Comparison of ENCODE assay signal across 17 mouse cellular contexts in the genomic region with DNA sequence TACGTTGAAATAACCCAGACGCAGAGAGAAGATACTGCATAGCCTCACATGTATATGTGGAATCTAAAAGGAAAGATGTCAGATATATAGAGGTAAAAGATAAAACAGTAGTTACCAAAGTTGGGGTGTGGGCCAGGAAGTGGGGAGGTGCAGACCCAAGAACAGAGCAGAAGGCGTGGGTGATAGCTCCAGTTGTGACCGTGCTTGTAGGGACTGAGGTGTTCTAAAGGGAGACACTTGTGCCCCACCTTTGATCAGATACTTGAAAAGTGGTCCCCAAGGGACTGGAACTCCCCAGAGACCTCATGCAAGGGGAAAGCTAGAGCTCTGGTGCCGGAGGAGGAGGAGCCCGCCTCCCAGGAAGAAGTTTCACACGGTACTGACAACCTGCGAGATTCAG. TPM values are rescaled to one million over a fixed set of nuclear protein-coding genes. Genes with fewer than 3 reads are reported as not detected.
"Had no signal": no experiment of that assay in that cellular context is flagged by ENCODE, and none has a peak within 500 bp of the region (broad histone marks: within the 10 kb centered on the region; RNA-seq: fewer than 3 reads in every experiment).

No protein-coding gene starts in this region.

- H3K4me3 ChIP-seq: kidney, embryonic 15.5 days; limb, embryonic 15.5 days; liver, embryonic 13.5 days; lung, embryonic 15.5 days; megakaryocyte, embryonic 14.5 days; midbrain, embryonic 12.5 days had no signal

- H3K4me1 ChIP-seq: liver, embryonic 13.5 days; lung, embryonic 15.5 days; midbrain, embryonic 12.5 days had no signal

- H3K36me3 ChIP-seq: kidney, embryonic 15.5 days; limb, embryonic 15.5 days; liver, embryonic 13.5 days; lung, embryonic 15.5 days; midbrain, embryonic 12.5 days had no signal

- H3K27me3 ChIP-seq: kidney, embryonic 15.5 days; limb, embryonic 15.5 days; lung, embryonic 15.5 days had no signal

- H3K27ac ChIP-seq: kidney, embryonic 15.5 days; limb, embryonic 15.5 days; liver, embryonic 13.5 days; lung, embryonic 15.5 days; macrophage; midbrain, embryonic 12.5 days; stomach, postnatal 0 days had no signal

- ATAC-seq: intestine, embryonic 16.5 days; liver, postnatal 0 days; midbrain, embryonic 16.5 days had no signal

- DNase-seq: kidney, adult 2 months; kidney, postnatal 14 days; liver, embryonic 13.5 days; liver, postnatal 0 days; lung, postnatal 14 days; right cerebral cortex, postnatal 14 days had no signal

RNA-seq across cellular contexts. Expression of a gene that starts 19.6 kb away (rescaled TPM):
- polyA plus RNA-seq: large intestine, adult 2 months; limb, embryonic 11.5 days; liver, embryonic 13.5 days; liver, postnatal 0 days; macrophage; stomach, postnatal 0 days had no signal

RNA-seq across cellular contexts. Expression of a gene that starts 51.4 kb away (rescaled TPM):
- polyA plus RNA-seq: macrophage had no signal
